Mouse (Mus musculus): ENCODE measurements at regions not wholly inside any gene's neighbourhood (a gene's known extent, or its start where the extent isn't known, plus 50 kb on each side); places are given as distances from the start of the nearest gene placed in this dataset.
"Not testable (repeated sequence)": the region's sequence is repeated elsewhere in the genome, so short reads cannot be mapped to it uniquely, and the experiment has no call there.

- no peak for DNase-seq (ENCODE audit: low read depth)
- no peak for TF ChIP-seq CTCF (IDR thresholded peaks at IDR 0.05; ENCODE audit: borderline replicate concordance, extremely low read depth, insufficient read depth, insufficient read length)
- no peak for TF ChIP-seq POLR2A (IDR thresholded peaks at IDR 0.05; ENCODE audit: borderline replicate concordance, extremely low read depth, insufficient read depth, insufficient read length, poor library complexity, severe bottlenecking)
These were observed 1248.1 kb upstream of the Adam24 start for GRCm38 (mm10) chr8:39426770-39427169.

- TF ChIP-seq CTCF (IDR thresholded peaks at IDR 0.05; ENCODE audit: borderline replicate concordance, extremely low read depth, insufficient read depth, insufficient read length) = no peak
- TF ChIP-seq POLR2A (IDR thresholded peaks at IDR 0.05; ENCODE audit: borderline replicate concordance, extremely low read depth, insufficient read depth, insufficient read length, poor library complexity, severe bottlenecking) = no peak
- peak; percentile 6 for DNase-seq (ENCODE audit: low read depth)
These were observed 1247.5 kb upstream of the Adam24 start for GRCm38 (mm10) chr8:39427402-39427801.

- DNase-seq (ENCODE audit: low read depth) = peak; percentile 58
- TF ChIP-seq CTCF (IDR thresholded peaks at IDR 0.05; ENCODE audit: borderline replicate concordance, extremely low read depth, insufficient read depth, insufficient read length) (no peak), POLR2A (IDR thresholded peaks at IDR 0.05; ENCODE audit: borderline replicate concordance, extremely low read depth, insufficient read depth, insufficient read length, poor library complexity, severe bottlenecking) (no peak)
These were observed 1234.1 kb upstream of the Adam24 start for GRCm38 (mm10) chr8:39440550-39441333.

GRCm38 (mm10) chr8:39491139-39491538, 1183.7 kb upstream of the Adam24 start:
- not testable (repeated sequence) for DNase-seq (ENCODE audit: low read depth)

- DNase-seq (ENCODE audit: low read depth) = no peak
These were observed 1174.5 kb upstream of the Adam24 start for GRCm38 (mm10) chr8:39500419-39500818.

GRCm38 (mm10) chr8:39504261-39504660, 1170.6 kb upstream of the Adam24 start:
- TF ChIP-seq CTCF (IDR thresholded peaks at IDR 0.05; ENCODE audit: borderline replicate concordance, extremely low read depth, insufficient read depth, insufficient read length) = no peak
- TF ChIP-seq POLR2A (IDR thresholded peaks at IDR 0.05; ENCODE audit: borderline replicate concordance, extremely low read depth, insufficient read depth, insufficient read length, poor library complexity, severe bottlenecking) = no peak
- no peak for DNase-seq (ENCODE audit: low read depth)

More at GRCm38 (mm10) chr8:39500419-39500818, 1174.5 kb upstream of the Adam24 start:
- TF ChIP-seq CTCF (IDR thresholded peaks at IDR 0.05; ENCODE audit: borderline replicate concordance, extremely low read depth, insufficient read depth, insufficient read length) = no peak
- TF ChIP-seq POLR2A (IDR thresholded peaks at IDR 0.05; ENCODE audit: borderline replicate concordance, extremely low read depth, insufficient read depth, insufficient read length, poor library complexity, severe bottlenecking) = no peak

GRCm38 (mm10) chr8:39512967-39513366, 1161.9 kb upstream of the Adam24 start:
- TF ChIP-seq POLR2A (IDR thresholded peaks at IDR 0.05; ENCODE audit: borderline replicate concordance, extremely low read depth, insufficient read depth, insufficient read length, poor library complexity, severe bottlenecking) (no peak), CTCF (IDR thresholded peaks at IDR 0.05; ENCODE audit: borderline replicate concordance, extremely low read depth, insufficient read depth, insufficient read length) (no peak)

More at GRCm38 (mm10) chr8:39512967-39513366, 1161.9 kb upstream of the Adam24 start:
- DNase-seq (ENCODE audit: low read depth) = no peak

Measured in brain, embryonic 14.5 days (tissue).